Mouse (Mus musculus) liver, embryonic 15.5 days (tissue): ENCODE data around the gene Dpy19l1. TPM values are rescaled to one million over a fixed set of nuclear protein-coding genes. Genes with fewer than 3 reads are reported as not detected.
A peak's percentile ranks its signal among the peaks of the same experiment; 100 is the strongest.

Source experiments
- ATAC-seq: fragments of 200-750 bp; cut with Nextera tagmentation; 2 replicates; pipeline ENCODE4 v1.8.0; 2017; ENCODE audit warnings: moderate number of reproducible peaks, mild to moderate bottlenecking, moderate library complexity; ENCODE audit not compliant: insufficient read depth
- H3K27ac ChIP-seq: fragments of 300-500 bp; sonication (generic); replicated peaks from 2 replicates; pipeline ENCODE4 v1.5.1; 2015; ENCODE audit warnings: mild to moderate bottlenecking, inconsistent platforms
- H3K27me3 ChIP-seq: fragments of 300-500 bp; sonication (generic); 2 replicates; pipeline ENCODE4 v1.6.1; 2015; ENCODE audit warnings: mild to moderate bottlenecking, inconsistent platforms
- H3K36me3 ChIP-seq: fragments of 300-500 bp; sonication (generic); replicated peaks from 2 replicates; pipeline ENCODE4 v1.6.1; 2015; ENCODE audit warnings: moderate library complexity, mild to moderate bottlenecking, inconsistent platforms
- H3K4me1 ChIP-seq: fragments of 300-500 bp; sonication (generic); replicated peaks from 2 replicates; pipeline ENCODE4 v1.6.1; 2015; ENCODE audit warnings: inconsistent platforms
- H3K4me2 ChIP-seq: fragments of 300-500 bp; sonication (generic); 2 replicates; pipeline ENCODE4 v1.6.1; 2015; ENCODE audit warnings: moderate library complexity, mild to moderate bottlenecking, inconsistent platforms
- H3K4me3 ChIP-seq: fragments of 300-500 bp; sonication (generic); replicated peaks from 2 replicates; pipeline ENCODE4 v1.5.1; 2015; ENCODE audit warnings: mild to moderate bottlenecking, inconsistent platforms
- H3K9ac ChIP-seq: fragments of 300-500 bp; sonication (generic); 2 replicates; pipeline ENCODE4 v1.6.1; 2015; ENCODE audit warnings: moderate library complexity, mild to moderate bottlenecking, inconsistent platforms
- H3K9me3 ChIP-seq: fragments of 300-500 bp; sonication (generic); replicated peaks from 2 replicates; pipeline ENCODE4 v1.6.1; 2016; ENCODE audit warnings: inconsistent platforms
- WGBS: fragments of 180-500 bp; shearing (Covaris S2); methylation state at CpG from one replicate; pipeline ENCODE4 v1.1.7; 2015; ENCODE audit warnings: mixed read lengths; ENCODE audit not compliant: insufficient replicate concordance; 5-methylcytosine and 5-hydroxymethylcytosine counted together
- polyA plus RNA-seq: library from polyadenylated mRNA; unstranded; fragments of >200 nt; fragmentation: Nextera tagmentation; extraction: Ambion mirVana; gene quantifications from 2 replicates; pipeline ENCODE4 v1.2.1, GENCODE M21; 2015

The Dpy19l1 gene
- polyA plus RNA-seq, result 12.3 and 13.4 TPM in 2 replicates

DNA sequence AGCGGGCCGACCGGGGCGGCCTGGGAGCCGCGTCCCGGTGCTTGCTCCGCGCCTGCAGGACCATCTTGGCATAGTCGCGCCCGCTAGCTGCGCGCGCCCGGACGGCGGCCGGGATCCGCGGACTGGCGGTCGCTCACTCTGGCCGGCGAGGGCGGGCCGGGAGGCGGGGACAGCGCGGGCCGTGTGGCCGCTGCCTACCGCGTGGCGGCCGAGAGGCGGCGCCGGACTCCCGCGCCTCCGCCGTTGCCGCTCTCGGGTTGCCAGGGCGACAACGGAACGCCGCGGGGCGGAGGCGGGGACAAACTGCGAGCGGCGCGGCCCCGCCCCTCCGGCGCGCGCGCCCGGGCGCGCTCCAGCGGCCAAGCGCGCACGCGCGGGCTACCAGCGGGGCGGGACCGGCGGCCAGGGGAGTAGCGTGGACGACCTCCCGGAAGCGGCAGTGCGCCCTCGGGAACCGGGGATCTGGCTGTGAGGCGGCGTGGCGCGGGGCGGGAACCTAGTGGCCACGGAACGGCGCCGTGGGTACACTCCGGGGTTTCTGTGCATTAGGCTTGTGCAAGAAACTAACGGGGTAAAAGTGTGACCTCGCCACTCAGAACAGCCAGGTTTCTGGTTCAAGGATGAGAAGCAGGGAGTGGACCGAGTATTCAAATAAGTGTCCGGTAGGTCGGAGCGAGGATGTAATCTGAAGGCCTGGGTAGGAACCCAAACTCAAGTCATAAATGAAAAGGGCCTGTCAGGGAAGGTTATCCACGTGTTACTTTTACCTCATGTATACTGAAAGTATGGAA is at the start of gene Dpy19l1:
Dpy19l1 (minus strand) TSS at position 74 of the 791 bp plus-strand sequence.
- Histone ChIP-seq H3K27me3 (no peaks in the 10 kb centered on the region), H3K4me3 (peak within 1 kb of the TSS; percentile 87), H3K4me1 (peaks cover 54% of the 10 kb centered on the region), H3K36me3 (0 out of 2 replicates have a peak, but pooled peaks cover 10% of the 10 kb centered on the region), H3K4me2 (peak within 1 kb of the TSS; percentile 84), H3K9ac (peak within 1 kb of the TSS; percentile 90), H3K9me3 (no peaks in the 10 kb centered on the region), H3K27ac (peak within 1 kb of the TSS; percentile 93)
- WGBS, result under 1% methylated on average over 97 of the region's 99 CpGs
- ATAC-seq, result peak; percentile 96

DNA sequence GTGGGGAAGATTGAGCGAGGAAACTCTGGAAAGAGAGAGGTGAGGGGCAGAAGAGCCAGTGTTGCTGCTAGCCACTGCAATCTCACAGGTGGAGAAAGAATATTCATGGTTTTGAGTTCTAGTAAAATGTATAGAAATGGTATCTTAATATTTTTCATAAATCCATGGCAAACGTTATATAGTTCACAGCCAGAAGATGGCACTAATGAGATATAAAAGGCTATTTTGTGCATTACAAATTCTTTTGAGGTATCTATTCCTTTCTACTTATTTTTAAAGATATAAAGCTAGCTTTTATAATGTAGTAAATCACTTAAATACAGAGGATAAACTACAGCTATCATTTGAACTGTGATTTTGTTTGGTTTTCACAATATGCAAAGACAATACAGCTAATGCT is 35.2 kb upstream of the Dpy19l1 start:
- H3K4me1 ChIP-seq, result no peaks in the 10 kb centered on the region
- H3K27me3 ChIP-seq, result no peaks in the 10 kb centered on the region
- no peaks in the 10 kb centered on the region for H3K9me3 ChIP-seq
- H3K9ac ChIP-seq, result no peak overlapping the region
- WGBS, result 33% methylated on average over 2 of the region's 2 CpGs
- H3K36me3 ChIP-seq, result no peaks in the 10 kb centered on the region
- H3K4me3 ChIP-seq, result no peak overlapping the region
- ATAC-seq, result no peak
- H3K4me2 ChIP-seq, result no peak overlapping the region
- no peak overlapping the region for H3K27ac ChIP-seq

DNA sequence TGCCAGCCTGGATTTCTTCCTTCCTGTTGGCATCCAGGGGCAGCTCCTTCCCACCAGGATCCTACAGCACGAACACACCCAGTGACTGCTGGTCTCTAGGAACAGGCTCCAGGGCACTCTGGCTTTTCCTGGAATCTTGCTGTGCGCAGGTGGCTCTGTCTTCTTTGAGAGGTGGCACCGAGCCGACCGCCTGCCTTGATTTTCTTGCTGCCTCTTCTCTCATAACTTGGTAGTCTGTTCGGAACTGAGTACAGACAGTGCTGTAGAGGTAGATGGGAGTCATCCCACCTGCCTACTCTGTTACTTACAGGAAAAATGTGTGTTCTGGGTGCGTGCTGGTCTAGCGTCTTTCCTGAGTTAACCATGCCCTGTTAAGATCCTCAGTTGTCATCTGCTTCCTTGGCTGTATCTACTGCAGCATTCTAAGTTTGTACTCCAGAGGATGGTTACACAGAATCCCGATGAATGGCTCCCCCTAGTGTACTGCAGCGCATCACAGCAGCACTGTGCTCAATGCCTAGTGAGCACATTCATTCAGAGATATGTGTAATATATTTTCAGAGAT is 13.7 kb upstream of the Dpy19l1 start:
- no peak overlapping the region for H3K4me3 ChIP-seq

DNA sequence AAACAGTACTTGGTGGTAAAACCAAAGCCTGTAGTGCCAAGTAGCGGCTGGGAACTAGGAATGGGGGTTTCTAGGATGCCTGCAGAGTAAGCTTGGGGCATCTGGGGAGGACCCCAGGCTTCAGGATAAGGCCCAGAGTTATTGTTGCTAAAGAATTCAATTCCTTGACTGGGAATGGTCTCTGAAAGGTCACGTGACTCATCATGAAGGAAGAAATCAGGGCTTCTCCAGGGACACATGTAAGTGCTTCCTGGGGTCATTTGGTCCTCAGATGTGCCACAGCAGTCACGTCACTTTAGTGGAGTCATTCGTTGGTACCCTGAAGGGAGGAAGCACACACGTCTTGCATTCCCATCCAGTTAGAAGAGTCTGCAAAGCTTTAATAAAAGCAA is 11.1 kb upstream of the Dpy19l1 start:
- Histone ChIP-seq H3K9ac (no peak overlapping the region), H3K9me3 (no peaks in the 10 kb centered on the region), H3K27ac (no peak overlapping the region), H3K4me1 (peaks cover 3% of the 10 kb centered on the region; the same call in 1 of the 2 replicates), H3K4me3 (no peak overlapping the region), H3K4me2 (no peak overlapping the region), H3K36me3 (no peaks in the 10 kb centered on the region), H3K27me3 (no peaks in the 10 kb centered on the region)
- no peak for ATAC-seq
- 54% methylated on average over 5 of the region's 5 CpGs for WGBS

More for the DNA sequence above, 13.7 kb upstream of the Dpy19l1 start:
- Histone ChIP-seq H3K4me1 (peaks cover 3% of the 10 kb centered on the region; the same call in 1 of the 2 replicates), H3K27me3 (no peaks in the 10 kb centered on the region), H3K4me2 (no peak overlapping the region), H3K9me3 (no peaks in the 10 kb centered on the region), H3K36me3 (no peaks in the 10 kb centered on the region), H3K9ac (no peak overlapping the region), H3K27ac (no peak overlapping the region)
- WGBS, result 45% methylated on average over 10 of the region's 10 CpGs
- ATAC-seq, result peak; percentile 37; the same call in 1 of the 2 replicates

DNA sequence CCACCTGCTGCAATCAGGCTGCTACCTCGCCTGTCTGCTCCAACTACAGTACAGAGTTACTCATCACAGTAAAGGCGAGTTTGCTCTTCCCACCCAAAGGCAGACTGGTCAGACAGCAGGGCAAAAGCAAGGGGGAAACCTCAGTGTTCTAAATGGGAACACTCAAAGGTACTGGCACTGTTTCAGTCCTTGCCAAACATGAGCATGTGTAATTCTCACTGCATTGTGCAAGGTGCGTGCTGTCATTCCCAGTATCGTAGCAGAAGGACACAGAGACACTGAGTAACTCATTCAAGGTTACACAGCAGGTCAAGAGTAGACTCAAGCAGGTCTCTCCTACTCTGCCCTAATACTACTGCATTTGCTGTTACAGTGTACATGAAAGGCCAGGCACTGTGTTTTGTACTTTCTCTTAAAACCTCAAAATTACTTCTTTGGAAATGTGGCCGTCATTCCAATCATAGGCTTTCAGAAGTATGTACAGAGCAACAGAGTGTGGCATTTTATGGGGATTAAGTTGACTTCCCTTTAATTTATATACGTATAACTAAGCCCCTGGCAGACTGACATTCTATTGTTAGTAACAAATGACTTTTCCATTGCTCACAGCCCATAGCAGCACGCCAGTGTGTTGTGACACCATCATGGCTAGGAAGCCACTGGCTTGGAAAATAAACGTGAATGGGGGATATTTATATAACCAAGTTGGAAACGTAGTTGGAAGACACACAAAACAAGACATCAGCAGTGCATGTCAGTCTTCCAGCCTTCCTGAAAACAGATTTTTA is 10.5 kb upstream of the Dpy19l1 start:
- Histone ChIP-seq H3K9me3 (no peaks in the 10 kb centered on the region), H3K9ac (no peak overlapping the region), H3K4me1 (peaks cover 3% of the 10 kb centered on the region; the same call in 1 of the 2 replicates), H3K4me3 (no peak overlapping the region), H3K27ac (no peak overlapping the region), H3K27me3 (no peaks in the 10 kb centered on the region), H3K4me2 (no peak overlapping the region), H3K36me3 (no peaks in the 10 kb centered on the region)
- no peak for ATAC-seq
- 54% methylated on average over 9 of the region's 9 CpGs for WGBS

DNA sequence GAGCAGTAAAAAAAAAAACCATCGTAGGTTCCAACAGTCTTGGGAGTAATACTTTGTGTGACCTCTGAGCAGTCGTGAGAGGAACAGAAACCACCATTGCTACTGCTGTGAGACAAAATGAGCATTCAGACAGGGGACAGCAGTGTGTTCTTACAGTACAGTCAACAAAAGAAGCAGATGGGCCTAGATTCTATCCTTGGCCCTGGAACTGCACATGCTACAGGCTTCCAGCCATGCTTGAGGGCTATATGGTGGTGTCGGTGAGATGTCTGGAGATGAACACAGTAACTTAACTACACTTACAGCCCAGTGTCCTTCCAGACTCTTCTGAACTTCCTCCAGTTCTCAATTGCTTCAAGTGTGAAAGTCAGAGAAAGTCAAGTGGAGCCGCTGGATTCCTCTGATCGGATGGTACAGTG is 9.2 kb upstream of the Dpy19l1 start:
- H3K36me3 ChIP-seq, result no peaks in the 10 kb centered on the region
- no peaks in the 10 kb centered on the region for H3K9me3 ChIP-seq
- 0 out of 2 replicates have a peak overlapping the region, but pooled peaks have one; percentile 3 for H3K27ac ChIP-seq
- H3K4me3 ChIP-seq, result no peak overlapping the region
- H3K27me3 ChIP-seq, result no peaks in the 10 kb centered on the region
- peaks cover 3% of the 10 kb centered on the region; the same call in 1 of the 2 replicates for H3K4me1 ChIP-seq
- 58% methylated on average over 5 of the region's 5 CpGs for WGBS
- no peak overlapping the region for H3K4me2 ChIP-seq
- no peak for ATAC-seq
- H3K9ac ChIP-seq, result no peak overlapping the region

DNA sequence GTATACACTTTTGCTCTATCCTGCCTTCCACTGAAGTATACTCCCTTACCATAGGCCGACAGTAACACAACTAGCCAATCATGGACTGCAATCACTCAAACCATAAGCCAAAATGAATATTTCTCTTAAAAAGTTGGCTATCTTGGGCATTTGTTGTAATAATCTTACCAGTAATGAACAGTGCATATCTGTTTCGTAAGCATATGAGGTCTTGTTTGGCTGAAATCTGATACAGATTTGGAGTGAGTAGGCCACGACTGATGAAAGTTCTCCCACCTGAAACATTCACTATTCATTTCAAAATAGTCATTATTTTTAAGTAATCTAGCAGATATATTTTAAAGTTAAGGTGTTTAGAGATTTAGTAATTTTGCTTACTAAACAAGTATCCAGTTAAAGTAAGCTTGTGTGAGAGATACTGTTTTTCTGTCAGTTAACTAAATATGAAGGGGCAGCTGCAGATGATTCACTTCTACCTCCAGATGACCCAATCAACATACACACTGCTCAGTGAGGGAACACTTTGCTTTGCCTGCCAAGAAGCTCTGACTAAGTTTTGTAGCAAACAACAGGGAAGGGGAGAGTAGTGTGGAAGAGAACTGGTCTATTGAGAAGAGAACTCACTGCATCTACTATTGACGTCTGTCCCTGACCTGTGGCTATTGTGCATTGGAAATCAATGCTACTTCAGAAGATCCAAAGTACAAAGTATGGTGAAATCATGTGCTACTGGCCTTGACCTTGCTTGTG is 8.6 kb upstream of the Dpy19l1 start:
- ATAC-seq, result no peak
- peaks cover 3% of the 10 kb centered on the region; the same call in 1 of the 2 replicates for H3K4me1 ChIP-seq
- H3K27me3 ChIP-seq, result no peaks in the 10 kb centered on the region
- no peak overlapping the region for H3K4me3 ChIP-seq
- no peaks in the 10 kb centered on the region for H3K36me3 ChIP-seq
- H3K9ac ChIP-seq, result no peak overlapping the region
- no peaks in the 10 kb centered on the region for H3K9me3 ChIP-seq
- 60% methylated on average over 4 of the region's 4 CpGs for WGBS
- H3K27ac ChIP-seq, result no peak overlapping the region
- no peak overlapping the region for H3K4me2 ChIP-seq

DNA sequence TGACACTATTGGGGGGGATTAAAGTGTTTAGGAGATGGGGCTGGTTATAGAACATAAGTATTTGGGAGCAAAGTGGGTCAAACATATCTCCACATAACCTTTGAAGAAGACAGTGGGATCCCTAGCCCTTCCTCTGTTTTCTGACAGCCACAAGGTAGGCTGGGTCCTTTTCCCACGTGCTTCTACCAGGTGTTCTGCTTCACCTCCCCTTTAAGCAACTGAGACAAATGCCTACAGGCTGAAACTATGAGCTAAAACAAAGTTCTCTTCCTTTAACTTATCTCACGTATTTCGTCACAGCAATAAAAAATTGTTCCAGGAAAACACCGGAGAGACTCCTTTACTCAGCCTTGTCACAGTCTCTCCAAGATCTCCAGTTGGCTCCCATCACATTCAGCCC is 5.9 kb upstream of the Dpy19l1 start:
- H3K4me1 ChIP-seq, result peaks cover 14% of the 10 kb centered on the region
- H3K9ac ChIP-seq, result no peak overlapping the region
- no peak for ATAC-seq
- no peak overlapping the region for H3K27ac ChIP-seq
- no peaks in the 10 kb centered on the region for H3K9me3 ChIP-seq
- H3K36me3 ChIP-seq, result no peaks in the 10 kb centered on the region
- H3K4me2 ChIP-seq, result no peak overlapping the region
- H3K27me3 ChIP-seq, result no peaks in the 10 kb centered on the region
- WGBS, result 70% methylated on average over 4 of the region's 4 CpGs
- H3K4me3 ChIP-seq, result no peak overlapping the region

DNA sequence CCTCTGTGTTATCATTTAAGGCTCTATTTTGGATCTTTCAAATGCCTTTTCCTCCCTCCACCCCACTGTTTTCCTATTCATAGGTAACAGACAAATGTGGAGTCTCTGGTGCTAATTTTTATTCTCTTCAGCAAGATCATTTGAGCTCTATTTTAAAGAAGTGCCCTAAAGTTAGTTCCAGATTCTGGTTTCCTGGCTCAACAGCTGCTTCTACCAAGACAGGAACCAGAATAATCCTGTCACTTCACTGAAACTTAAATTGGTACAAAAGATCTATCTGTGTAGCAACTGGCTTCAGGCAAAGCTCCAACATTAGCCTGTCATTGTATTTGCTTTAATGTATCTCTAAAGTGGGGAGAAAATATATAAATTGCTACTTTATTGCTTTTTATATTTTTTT is 3.6 kb upstream of the Dpy19l1 start:
- no peak for ATAC-seq
- H3K4me3 ChIP-seq, result no peak overlapping the region
- H3K9me3 ChIP-seq, result no peaks in the 10 kb centered on the region
- H3K4me2 ChIP-seq, result no peak overlapping the region
- no peak overlapping the region for H3K27ac ChIP-seq
- H3K4me1 ChIP-seq, result peaks cover 22% of the 10 kb centered on the region
- no peaks in the 10 kb centered on the region for H3K36me3 ChIP-seq
- no peak overlapping the region for H3K9ac ChIP-seq
- H3K27me3 ChIP-seq, result no peaks in the 10 kb centered on the region

DNA sequence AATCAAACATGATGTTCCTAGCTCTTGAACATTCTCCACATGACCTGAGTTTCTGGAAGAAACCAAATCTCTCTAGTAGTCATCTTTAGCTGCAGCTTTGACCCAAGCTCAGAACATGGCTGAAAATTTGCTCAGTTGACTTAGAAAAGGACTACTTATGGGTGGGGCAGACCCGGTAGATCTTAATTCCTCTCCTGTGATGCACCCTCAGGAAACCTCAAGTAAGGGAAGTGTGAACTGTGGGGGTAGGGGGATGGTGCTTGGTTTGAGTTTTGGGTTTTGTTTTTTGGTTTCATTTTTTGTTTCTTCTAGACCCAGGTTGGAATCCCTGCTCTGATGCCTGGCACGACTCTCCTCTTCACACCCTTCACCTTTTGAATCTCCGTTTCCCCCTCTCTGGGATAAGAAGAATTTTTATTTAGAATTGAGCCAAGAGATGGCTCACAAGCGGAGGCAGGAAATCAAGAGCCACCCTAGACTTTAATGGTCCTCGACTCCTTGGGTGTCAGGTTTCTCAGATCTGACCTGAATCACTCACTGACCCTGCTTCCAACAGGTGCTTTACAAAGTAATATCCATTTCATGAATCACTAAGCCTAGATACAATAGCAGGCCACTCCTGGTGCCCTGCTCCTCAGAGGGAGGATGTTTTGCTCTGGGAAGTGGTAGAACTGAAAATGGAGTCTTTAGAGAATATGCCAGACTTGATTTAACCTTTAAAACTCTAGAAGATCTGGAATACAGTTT is 2.2 kb upstream of the Dpy19l1 start:
- peaks cover 35% of the 10 kb centered on the region for H3K4me1 ChIP-seq
- no peak for ATAC-seq
- no peak overlapping the region for H3K9ac ChIP-seq
- no peak overlapping the region for H3K4me3 ChIP-seq
- H3K9me3 ChIP-seq, result no peaks in the 10 kb centered on the region
- H3K27ac ChIP-seq, result no peak overlapping the region
- 0 out of 2 replicates have a peak, but pooled peaks cover 2% of the 10 kb centered on the region for H3K36me3 ChIP-seq
- WGBS, result 61% methylated on average over 5 of the region's 5 CpGs
- no peak overlapping the region for H3K4me2 ChIP-seq
- H3K27me3 ChIP-seq, result no peaks in the 10 kb centered on the region
